Mouse (Mus musculus): ENCODE measurements around the gene Mogs.

DNA sequence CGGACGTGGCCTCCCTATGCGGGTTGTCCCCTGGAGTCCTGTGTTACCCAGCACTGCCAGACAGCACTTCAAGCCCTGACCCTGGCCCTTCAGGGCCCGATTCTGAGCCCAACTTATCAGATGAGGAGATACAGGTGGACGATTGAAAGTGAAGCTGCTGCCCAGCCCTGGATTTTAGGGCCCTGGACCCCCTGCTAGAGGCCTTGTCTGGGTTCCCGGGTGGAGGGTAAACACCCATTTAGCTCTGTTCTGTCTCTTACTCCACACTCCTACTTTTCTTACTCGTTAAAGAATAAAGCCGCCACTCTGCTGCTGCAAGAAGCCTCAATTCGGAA lies 27.4 kb upstream of the Mogs start:
- TF ChIP-seq EP300 (IDR thresholded peaks at IDR 0.05) (no peak), CTCF (IDR thresholded peaks at IDR 0.05) (no peak)
